Mouse (Mus musculus) lung, postnatal 0 days (tissue): ENCODE results near the gene Tpm3. TPM values are rescaled to one million over a fixed set of nuclear protein-coding genes. Genes with fewer than 3 reads are reported as not detected.
A peak's percentile ranks its signal among the peaks of the same experiment; 100 is the strongest.

Experiments used
- ATAC-seq: fragments of 200-750 bp; cut with Nextera tagmentation; 2 replicates; pipeline ENCODE4 v1.8.0; 2017; ENCODE audit warnings: moderate library complexity
- DNase-seq: peaks from one replicate; pipeline ENCODE4 v3.0.0-alpha.2; 2016; ENCODE audit warnings: low spot score
- H3K27ac ChIP-seq: fragments of 300-500 bp; sonication (generic); 2 replicates; pipeline ENCODE4 v1.5.1; 2014; ENCODE audit warnings: antibody characterized with exemption, mild to moderate bottlenecking, low read length, mixed read lengths
- H3K27me3 ChIP-seq: fragments of 300-500 bp; sonication (generic); replicated peaks from 2 replicates; pipeline ENCODE4 v1.6.1; 2014; ENCODE audit warnings: low read length, mixed read lengths; ENCODE audit not compliant: insufficient read depth
- H3K36me3 ChIP-seq: fragments of 300-500 bp; sonication (generic); 2 replicates; pipeline ENCODE4 v1.6.1; 2014; ENCODE audit warnings: low read length, mixed read lengths; ENCODE audit not compliant: insufficient read depth
- H3K4me1 ChIP-seq: fragments of 300-500 bp; sonication (generic); 2 replicates; pipeline ENCODE4 v1.6.1; 2014; ENCODE audit warnings: antibody characterized with exemption, low read depth, low read length, mixed read lengths; ENCODE audit not compliant: insufficient read depth
- H3K4me2 ChIP-seq: fragments of 300-500 bp; sonication (generic); replicated peaks from 2 replicates; pipeline ENCODE4 v1.6.1; 2014; ENCODE audit warnings: low read depth, mild to moderate bottlenecking, low read length, moderate library complexity, mixed read lengths
- H3K4me3 ChIP-seq: fragments of 300-500 bp; sonication (generic); 2 replicates; pipeline ENCODE4 v1.5.1; 2014; ENCODE audit warnings: low read depth, low read length
- H3K9ac ChIP-seq: fragments of 300-500 bp; sonication (generic); replicated peaks from 2 replicates; pipeline ENCODE4 v1.6.1; 2014; ENCODE audit warnings: low read depth, mild to moderate bottlenecking
- H3K9me3 ChIP-seq: fragments of 300-500 bp; sonication (generic); 2 replicates; pipeline ENCODE4 v1.6.1; 2016; ENCODE audit warnings: low read length, mixed read lengths
- CTCF ChIP-seq: IDR thresholded peaks from 2 replicates; pipeline ENCODE4 v1.5.1; 2016; ENCODE audit warnings: antibody characterized with exemption, mild to moderate bottlenecking
- EP300 ChIP-seq: IDR thresholded peaks from 2 replicates; pipeline ENCODE4 v1.6.1; 2016; ENCODE audit warnings: antibody characterized with exemption, mild to moderate bottlenecking, control low read depth
- WGBS: fragments of 180-500 bp; shearing (Covaris S2); extraction: QIAGEN DNeasy Blood & Tissue Kit; methylation state at CpG from one replicate; pipeline ENCODE4 v1.1.7; 2014; 5-methylcytosine and 5-hydroxymethylcytosine counted together
- microRNA counts: library from miRNA; unstranded; fragments of <30 nt; microRNA quantifications from one replicate; lab custom pipeline; 2015
- microRNA-seq: library from miRNA; unstranded; fragments of <30 nt; microRNA quantifications from one replicate; pipeline ENCODE4, GENCODE M21; 2016
- polyA plus RNA-seq: library from polyadenylated mRNA; unstranded; fragments of >200 nt; fragmentation: Nextera tagmentation; extraction: Ambion mirVana; gene quantifications from 2 replicates; pipeline ENCODE4 v1.2.1, GENCODE M21; 2015

Gene Tpm3
- polyA plus RNA-seq, 1 experiment from 2014 or later, result 506 TPM

DNA sequence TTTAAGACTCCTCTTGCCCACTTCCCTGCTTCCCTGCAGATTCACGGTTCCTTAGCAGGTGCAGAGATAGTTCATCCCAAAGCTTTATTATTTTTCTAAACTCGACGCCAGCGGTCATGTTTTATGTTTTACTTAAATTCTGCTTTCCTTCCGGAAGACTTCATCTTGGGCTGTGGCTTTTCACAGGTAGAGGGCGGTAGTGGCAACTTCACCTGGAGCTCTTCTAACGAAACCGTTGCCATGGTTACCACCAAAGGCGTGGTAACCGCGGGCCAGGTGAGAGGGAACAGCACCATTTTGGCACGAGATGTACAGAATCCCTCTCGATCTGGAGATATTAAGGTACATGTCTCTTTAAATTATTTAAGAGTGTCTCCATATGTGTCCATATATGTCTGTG is 64.2 kb downstream of the Tpm3 start:
- Histone ChIP-seq H3K27ac (no peak overlapping the region), H3K36me3 (no peaks in the 10 kb centered on the region), H3K9ac (no peak overlapping the region), H3K4me1 (peaks cover 5% of the 10 kb centered on the region; the same call in 1 of the 2 replicates), H3K27me3 (no peaks in the 10 kb centered on the region), H3K9me3 (no peaks in the 10 kb centered on the region), H3K4me3 (no peak overlapping the region), H3K4me2 (no peak overlapping the region)
- peak; percentile 25; the same call in 1 of the 2 replicates for ATAC-seq
- peak; percentile 78 for DNase-seq
- TF ChIP-seq EP300, result no peak
- TF ChIP-seq CTCF, result peak; percentile 63
- 33% methylated on average over 13 of the region's 13 CpGs for WGBS

DNA sequence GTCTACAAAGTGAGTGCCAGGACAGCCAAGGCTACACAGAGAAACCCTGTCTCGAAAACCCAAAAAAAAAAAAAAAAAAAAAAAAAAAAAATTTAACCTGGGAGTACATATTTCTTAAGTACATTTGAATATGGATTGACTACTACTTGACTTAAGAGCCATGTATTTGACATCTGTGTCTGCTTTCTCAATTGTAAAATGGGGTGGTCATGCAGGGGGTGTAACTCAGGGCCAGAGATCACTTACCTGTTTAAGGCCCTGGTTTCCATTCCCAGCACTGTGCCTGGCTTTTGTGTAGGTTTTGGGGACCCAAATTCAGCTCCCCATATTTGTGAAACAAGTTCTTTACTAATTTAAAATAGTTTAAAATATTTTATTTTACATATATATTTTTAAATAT is 65.2 kb downstream of the Tpm3 start:
- H3K27me3 ChIP-seq, result no peaks in the 10 kb centered on the region
- no peaks in the 10 kb centered on the region for H3K36me3 ChIP-seq
- ATAC-seq (no peak), DNase-seq (no peak)
- 83% methylated on average over 1 of the region's 1 CpGs for WGBS
- no peak overlapping the region for H3K27ac ChIP-seq
- TF ChIP-seq EP300 (no peak), CTCF (no peak)
- no peak overlapping the region for H3K9ac ChIP-seq
- no peaks in the 10 kb centered on the region for H3K9me3 ChIP-seq
- peaks cover 5% of the 10 kb centered on the region; the same call in 1 of the 2 replicates for H3K4me1 ChIP-seq
- no peak overlapping the region for H3K4me3 ChIP-seq
- no peak overlapping the region for H3K4me2 ChIP-seq

DNA sequence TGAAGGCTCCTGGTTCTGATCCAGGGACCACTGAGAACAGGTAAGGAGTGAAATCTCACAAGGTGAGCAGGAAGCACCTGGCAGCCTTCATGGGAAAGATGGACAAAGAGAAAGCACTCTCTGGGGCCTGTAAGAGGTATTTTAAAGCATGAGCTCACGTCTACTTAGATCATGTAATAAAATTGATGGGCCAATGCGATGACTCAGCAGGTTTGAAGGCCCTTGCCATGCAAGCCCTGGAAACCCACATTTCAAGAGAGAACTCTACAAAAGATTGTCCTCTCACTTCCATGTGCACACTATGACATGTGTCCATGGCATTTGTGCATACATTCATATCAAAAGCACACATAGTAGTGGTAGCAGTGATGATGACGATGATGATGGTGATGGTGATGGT is 67.5 kb downstream of the Tpm3 start:
- ATAC-seq, result no peak
- Histone ChIP-seq H3K9me3 (no peaks in the 10 kb centered on the region), H3K9ac (no peak overlapping the region), H3K4me3 (no peak overlapping the region), H3K36me3 (no peaks in the 10 kb centered on the region), H3K4me2 (no peak overlapping the region), H3K27me3 (no peaks in the 10 kb centered on the region), H3K27ac (no peak overlapping the region), H3K4me1 (peaks cover 2% of the 10 kb centered on the region; the same call in 1 of the 2 replicates)
- TF ChIP-seq CTCF (no peak), EP300 (no peak)
- no peak for DNase-seq
- 80% methylated on average over 3 of the region's 3 CpGs for WGBS

DNA sequence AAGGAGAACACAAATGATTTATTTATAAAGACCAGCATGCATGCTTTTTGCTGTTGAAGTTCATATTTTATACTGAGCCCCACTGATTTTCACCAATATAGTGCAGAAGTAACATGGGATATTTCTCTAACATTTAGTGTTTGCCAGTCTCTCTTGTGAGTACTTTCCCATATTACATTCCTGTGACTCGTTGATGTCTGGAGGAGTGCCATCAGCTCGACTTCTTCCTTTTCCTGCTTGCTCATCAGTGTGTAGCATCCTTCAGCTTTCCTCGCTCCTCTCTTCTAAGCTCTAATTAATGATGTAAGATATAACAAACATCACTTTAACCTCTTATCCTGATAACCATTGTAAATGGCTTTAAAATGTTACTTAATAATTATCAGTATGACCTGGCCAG is 73.0 kb downstream of the Tpm3 start:
- Histone ChIP-seq H3K4me3 (no peak overlapping the region), H3K9ac (no peak overlapping the region), H3K4me2 (no peak overlapping the region), H3K27me3 (no peaks in the 10 kb centered on the region), H3K27ac (no peak overlapping the region), H3K36me3 (no peaks in the 10 kb centered on the region), H3K9me3 (no peaks in the 10 kb centered on the region), H3K4me1 (no peaks in the 10 kb centered on the region)
- no peak for TF ChIP-seq CTCF
- no peak for TF ChIP-seq EP300
- no peak for DNase-seq
- WGBS, result 47% methylated on average over 3 of the region's 3 CpGs
- no peak for ATAC-seq

DNA sequence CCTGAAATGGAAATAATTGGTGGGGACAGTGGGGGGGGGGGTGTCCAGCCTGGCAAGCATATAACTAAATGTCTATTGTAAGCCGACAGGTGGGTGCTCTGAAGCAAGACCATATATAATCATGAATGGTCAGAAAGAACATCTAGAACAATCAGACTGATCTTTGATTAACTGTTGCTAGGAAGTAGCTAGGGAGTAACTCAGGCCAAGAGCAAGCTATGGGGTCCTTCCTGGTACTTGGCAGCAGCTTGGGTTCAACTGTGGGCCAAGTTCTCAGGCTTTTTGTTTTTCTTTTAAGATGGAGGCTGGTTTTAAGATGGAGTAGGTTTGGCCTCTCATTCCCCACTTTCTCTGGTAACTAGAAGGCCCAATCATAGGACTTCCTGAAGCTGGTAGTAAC is 74.2 kb downstream of the Tpm3 start:
- ATAC-seq (no peak), DNase-seq (no peak)
- Histone ChIP-seq H3K27me3 (no peaks in the 10 kb centered on the region), H3K9me3 (no peaks in the 10 kb centered on the region), H3K9ac (no peak overlapping the region), H3K27ac (no peak overlapping the region), H3K4me2 (no peak overlapping the region), H3K36me3 (no peaks in the 10 kb centered on the region), H3K4me1 (no peaks in the 10 kb centered on the region), H3K4me3 (no peak overlapping the region)
- WGBS, result 84% methylated on average over 1 of the region's 1 CpGs
- TF ChIP-seq EP300 (no peak), CTCF (no peak)

MicroRNAs encoded within 50 kb of the gene (microRNA counts, 519-probe panel; counts per million panel counts)
- 4,702 counts per million, percentile 53 among the panel's probes with 10 or more counts for microRNA mmu-miR-190b (lab: Ali Mortazavi, UCI)

Small RNAs within 50 kb of the gene (microRNA-seq; reads per million reads assigned to microRNA genes)
- gene Mir190b, result 10.8 reads per million, percentile 23 among the genes with 10 or more reads in this experiment

Other genes starting within 250 kb of the Tpm3 start
- gene She, start 241.3 kb upstream of the Tpm3 start, polyA plus RNA-seq, result 11.2 and 12.1 TPM in 2 replicates
- 15.7 and 17.9 TPM in 2 replicates for gene Il6ra, start 159.5 kb upstream of the Tpm3 start, polyA plus RNA-seq
- 7.1 and 7.4 TPM in 2 replicates for gene Atp8b2, start 109.1 kb upstream of the Tpm3 start, polyA plus RNA-seq
- 80.5 and 93.6 TPM in 2 replicates for gene Hax1, start 73.9 kb upstream of the Tpm3 start, polyA plus RNA-seq
- 144 and 146 TPM in 2 replicates for gene 4933434E20Rik, start 21.0 kb upstream of the Tpm3 start, polyA plus RNA-seq
- gene Ubap2l, start 20.0 kb upstream of the Tpm3 start, polyA plus RNA-seq, result 101 and 118 TPM in 2 replicates
- 0.10 and 0.17 TPM in 2 replicates for gene Nup210l, start 31.5 kb downstream of the Tpm3 start, polyA plus RNA-seq
- gene Rps27, start 141.0 kb downstream of the Tpm3 start, polyA plus RNA-seq, result 1,752 and 1,909 TPM in 2 replicates
- 30.6 and 31.0 TPM in 2 replicates for gene Rab13, start 141.0 kb downstream of the Tpm3 start, polyA plus RNA-seq
- gene Jtb, start 158.9 kb downstream of the Tpm3 start, polyA plus RNA-seq, result 148 and 154 TPM in 2 replicates
- 2.4 and 2.8 TPM in 2 replicates for gene Creb3l4, start 170.9 kb downstream of the Tpm3 start, polyA plus RNA-seq
- gene Slc39a1, start 175.5 kb downstream of the Tpm3 start, polyA plus RNA-seq, result 143 and 152 TPM in 2 replicates
- gene Crtc2, start 181.5 kb downstream of the Tpm3 start, polyA plus RNA-seq, result 11.9 and 16.2 TPM in 2 replicates
- 2.3 and 2.7 TPM in 2 replicates for gene Dennd4b, start 192.5 kb downstream of the Tpm3 start, polyA plus RNA-seq
- 9.2 and 10.1 TPM in 2 replicates for gene Gatad2b, start 220.5 kb downstream of the Tpm3 start, polyA plus RNA-seq